Mouse (Mus musculus): ENCODE results near the gene Arhgef38.

The Arhgef38 gene

GRCm38 (mm10) chr3:133091664-133092273 lies 143.0 kb downstream of the Arhgef38 start, which contains the start of the genes Ints12 and Gstcd:
Ints12 (plus strand) TSS chr3:133091840.
Gstcd (minus strand) TSS chr3:133092033.
- peak; percentile 94 for DNase-seq

DNA sequence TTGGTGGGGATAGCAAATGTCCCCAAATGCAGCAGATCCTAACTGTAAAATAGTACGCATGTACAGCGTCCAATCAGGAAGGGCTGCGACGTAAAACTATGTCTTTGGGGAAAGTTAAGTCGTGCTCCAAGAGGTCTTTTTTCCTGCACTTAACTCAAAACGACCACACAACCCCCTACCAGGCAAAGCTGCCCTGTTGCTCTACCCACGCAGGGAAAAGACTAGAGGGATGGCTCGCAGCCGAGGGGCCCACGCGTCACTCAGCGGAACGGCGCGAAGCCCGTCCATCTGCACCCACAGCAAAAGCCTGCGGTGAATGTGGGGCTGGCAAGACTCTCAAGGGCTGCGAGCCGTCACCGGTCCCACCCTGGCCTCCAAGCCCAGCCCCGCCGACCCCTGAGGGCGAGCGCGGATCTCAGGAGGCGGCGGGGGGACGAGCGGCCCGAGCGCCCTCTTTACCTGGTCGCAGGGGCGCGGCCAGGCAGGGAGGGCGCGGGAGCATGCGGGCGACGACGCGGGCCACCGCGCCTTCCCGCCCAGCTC lies 143.6 kb downstream of the Arhgef38 start:
- no peak for DNase-seq

DNA sequence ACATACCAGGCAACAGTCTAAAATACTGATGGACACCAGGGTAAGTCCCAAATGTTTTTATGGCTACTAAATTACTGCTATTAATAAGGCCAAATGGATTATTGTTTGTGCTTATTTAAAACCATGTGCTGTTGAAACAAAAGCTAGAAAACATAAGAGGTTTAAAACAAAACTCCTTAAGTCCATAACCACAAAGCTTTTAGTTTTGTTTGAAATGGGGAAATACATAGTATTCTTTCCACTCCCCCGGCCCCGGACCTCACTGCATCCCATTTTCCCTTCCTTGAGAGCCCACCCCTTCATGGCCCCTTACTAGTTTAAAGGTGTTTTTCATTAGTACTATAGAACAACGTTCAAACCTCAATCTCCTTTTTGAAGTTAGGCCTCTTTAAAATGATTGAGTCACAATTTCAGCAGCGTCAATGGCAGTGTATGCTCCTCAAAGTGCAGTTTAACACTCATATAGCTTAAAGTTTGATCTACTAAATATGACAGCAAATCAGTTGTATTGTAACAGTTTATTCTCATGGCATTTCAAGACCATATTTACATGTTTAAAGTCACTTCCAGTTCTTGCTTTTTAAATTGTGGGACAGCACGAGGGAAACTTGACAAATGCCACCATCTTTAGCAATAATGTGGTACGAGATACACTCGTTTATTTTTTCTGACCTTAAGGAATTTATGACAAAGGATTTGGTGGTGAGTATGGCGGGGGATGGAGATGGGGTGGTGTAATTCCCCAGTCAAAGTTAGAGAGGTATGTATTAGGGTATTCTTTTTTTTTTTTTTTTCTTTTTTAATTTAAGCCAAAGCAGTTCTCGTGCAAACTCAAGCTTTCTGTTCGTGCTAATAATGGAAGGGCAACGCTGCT lies 144.3 kb downstream of the Arhgef38 start:
- no peak for DNase-seq

DNA sequence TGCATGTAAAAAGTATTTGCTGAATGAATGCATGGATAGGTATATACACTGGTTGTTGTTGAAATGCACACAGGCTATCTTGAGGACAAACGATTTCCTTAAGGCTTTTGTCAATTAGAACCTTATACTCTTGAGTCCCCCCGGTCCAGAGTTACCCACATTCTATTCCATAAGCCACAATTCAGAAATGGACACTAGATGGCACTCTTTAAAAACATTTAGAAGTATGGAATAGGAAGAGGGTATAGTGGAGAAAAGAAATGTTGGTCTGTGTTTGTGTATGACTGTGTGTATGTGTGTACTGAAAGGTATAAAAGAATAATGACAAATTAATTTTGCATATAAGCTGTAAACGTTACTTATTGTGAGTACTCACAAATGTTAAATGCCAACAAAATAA lies 148.9 kb downstream of the Arhgef38 start:
- peak; percentile 55 for DNase-seq

GRCm38 (mm10) chr3:133082736-133083135 lies 152.0 kb downstream of the Arhgef38 start:
- DNase-seq: no peak

DNA sequence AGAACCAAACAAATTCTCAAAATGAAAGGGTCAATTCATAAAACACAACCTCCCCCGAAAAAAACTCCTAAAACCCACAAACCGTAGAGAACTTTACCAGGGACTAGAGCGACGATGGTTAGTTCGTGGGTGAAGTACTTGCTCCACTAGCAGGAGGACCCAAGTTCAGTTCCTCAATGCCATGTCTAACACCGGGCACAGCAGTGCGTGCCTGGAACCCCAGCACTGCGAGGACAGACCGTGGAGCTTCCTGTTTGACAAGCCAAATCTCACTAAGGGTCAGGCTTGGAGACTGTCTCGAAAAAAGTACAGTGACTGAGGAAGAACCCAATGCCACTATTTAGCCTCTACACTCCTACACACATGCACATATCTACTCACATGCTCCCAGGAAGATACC lies 159.2 kb downstream of the Arhgef38 start:
- no peak for DNase-seq
